Mouse (Mus musculus) heart, postnatal 36 days (tissue): ENCODE data around the gene Defb22. TPM values are rescaled to one million over a fixed set of nuclear protein-coding genes. Genes with fewer than 3 reads are reported as not detected.
A peak's percentile ranks its signal among the peaks of the same experiment; 100 is the strongest.

ENCODE experiments used
- DNase-seq, 2 experiments: peaks; one replicate each; pipeline ENCODE4 v3.0.0; 2021 to 2022
- intact Hi-C: fragments of 180-260 bp; cut with DNase I; formaldehyde crosslinking; loops from one replicate; pipeline ENCODE4 v1.15.1; 2025
- total RNA-seq, 2 experiments: library from RNA; stranded (reverse); gene quantifications; 2 replicates each; pipeline ENCODE4 v1.2.3; 2021

Gene Defb22
- total RNA-seq, result not detected

- DNase-seq, result no peak
- intact Hi-C loops, result no loop called here
Measured at GRCm38 (mm10) chr2:152490038-152490437, at the start of gene Defb22. TSS of gene Defb22 (minus strand) at chr2:152490138.

GRCm38 (mm10) chr2:152517981-152518380 lies 28.0 kb upstream of the Defb22 start, which contains the start of gene Defb28:
TSS of gene Defb28 (plus strand) at chr2:152518255.
- no peak for DNase-seq
- intact Hi-C loops, result no loop called here

DNA sequence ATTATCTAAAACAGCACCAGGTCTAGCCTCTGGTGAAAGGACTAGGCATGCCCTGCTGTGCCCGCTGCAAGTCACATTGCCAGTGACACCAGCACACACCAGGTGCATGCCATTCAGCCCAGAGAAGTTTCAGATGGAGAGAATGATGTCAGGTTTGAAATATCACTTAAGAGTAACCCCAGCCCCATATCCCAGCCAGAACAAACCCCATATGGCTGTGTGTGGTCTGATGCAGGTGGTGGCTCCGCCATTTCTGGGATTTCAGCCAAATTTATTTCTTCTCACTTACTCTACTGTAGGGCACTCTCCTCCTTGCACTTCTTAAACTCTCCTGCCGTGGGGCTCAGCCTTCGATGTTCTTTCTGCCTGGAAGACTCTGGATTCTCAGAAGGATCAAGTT lies 26.1 kb upstream of the Defb22 start:
- intact Hi-C loops, result no loop called here
- DNase-seq, result no peak

DNA sequence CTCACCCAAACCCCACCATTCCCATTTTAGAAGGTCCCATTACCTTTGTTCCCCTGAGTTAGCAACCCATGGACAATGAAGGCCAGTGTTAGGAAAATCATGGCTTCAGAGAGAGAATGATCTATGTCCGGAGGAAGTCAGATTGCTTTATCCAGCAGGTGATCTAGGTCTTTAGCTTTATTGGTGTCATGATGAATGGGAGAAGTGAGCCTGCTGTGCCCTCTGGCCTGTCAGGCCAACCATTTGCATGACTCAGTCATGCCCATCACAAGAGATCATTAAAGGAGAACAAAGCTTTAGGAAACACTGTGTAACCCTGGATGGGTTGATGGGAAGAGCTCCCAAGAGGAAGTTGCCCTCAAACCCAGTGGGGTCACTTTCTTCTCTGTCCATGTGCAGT lies 21.7 kb upstream of the Defb22 start, which contains the start of gene Defb26:
Defb26 (minus strand) TSS at position 101 of the 400 bp plus-strand sequence.
- intact Hi-C loops, result no loop called here
- DNase-seq, result no peak

GRCm38 (mm10) chr2:152503950-152504349 lies 14.0 kb upstream of the Defb22 start:
- DNase-seq, result no peak
- intact Hi-C loops, result no loop called here

DNA sequence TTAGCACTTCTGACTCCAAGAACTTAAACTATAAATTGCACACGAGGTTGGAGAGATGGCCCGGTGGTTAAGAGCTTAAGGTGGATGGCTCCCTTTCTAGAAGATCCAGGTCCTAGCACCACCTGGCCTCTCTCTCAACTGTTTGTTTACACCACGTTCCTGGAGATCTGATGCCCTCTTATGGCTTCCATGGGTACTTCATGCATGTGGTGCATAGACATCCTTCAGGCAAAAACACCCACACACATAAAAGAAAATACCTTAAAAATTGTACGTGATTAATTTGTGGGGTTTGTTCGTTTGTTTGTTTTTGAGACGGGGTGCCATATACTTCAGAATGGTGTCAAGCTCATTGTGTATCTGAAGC lies 10.9 kb upstream of the Defb22 start:
- DNase-seq, result no peak
- intact Hi-C loops, result no loop called here

GRCm38 (mm10) chr2:152500204-152500862 lies 10.4 kb upstream of the Defb22 start:
- intact Hi-C loops, result no loop called here

DNA sequence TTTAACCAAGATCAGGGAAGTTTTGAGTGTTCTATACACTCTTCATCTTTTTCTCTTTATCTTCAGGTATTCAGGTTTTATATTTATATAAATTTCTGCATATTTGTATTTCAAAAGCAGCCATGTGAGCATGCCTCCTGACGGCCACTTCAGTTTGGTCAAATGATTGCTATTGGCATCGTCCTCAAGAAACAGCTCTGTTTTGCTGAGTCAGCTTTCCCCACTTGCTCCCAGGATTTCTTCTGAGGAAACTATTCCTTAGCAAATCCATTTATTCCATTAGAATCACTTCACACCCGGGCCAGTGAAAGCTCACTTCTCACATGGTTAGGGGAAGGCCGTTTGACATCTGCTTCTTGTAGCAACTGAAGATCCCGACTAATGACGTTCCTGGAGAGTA lies 8.1 kb upstream of the Defb22 start:
- no peak for DNase-seq
- intact Hi-C loops, result no loop called here

More at GRCm38 (mm10) chr2:152500204-152500862, 10.4 kb upstream of the Defb22 start:
- DNase-seq, result no peak

- intact Hi-C loops, result no loop called here
- no peak for DNase-seq
Measured at GRCm38 (mm10) chr2:152493151-152493550, 3.2 kb upstream of the Defb22 start.

- intact Hi-C loops, result no loop called here
- no peak for DNase-seq
Measured at GRCm38 (mm10) chr2:152487024-152487423, 2.9 kb downstream of the Defb22 start.

GRCm38 (mm10) chr2:152481726-152482125 lies 8.2 kb downstream of the Defb22 start:
- no peak for DNase-seq
- intact Hi-C loops, result no loop called here

DNA sequence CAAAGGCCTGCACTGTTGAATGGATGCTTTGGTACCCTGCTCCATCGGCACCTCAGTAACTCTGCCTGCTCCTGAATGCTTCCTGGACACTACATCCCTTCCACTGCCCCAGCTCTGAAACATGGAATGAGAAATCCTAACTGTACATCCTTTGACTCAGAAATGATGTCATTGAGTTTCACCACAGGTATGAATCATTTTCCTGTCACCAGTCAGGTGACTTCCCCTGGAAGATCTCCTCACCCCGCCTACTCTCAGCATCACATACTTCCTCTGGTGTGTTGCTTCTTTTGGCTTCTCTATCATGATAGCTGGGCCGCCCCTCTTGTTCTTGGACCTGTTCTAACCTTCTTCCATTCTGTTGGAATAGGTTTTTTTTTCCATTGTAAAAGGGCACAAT lies 9.1 kb downstream of the Defb22 start:
- intact Hi-C loops, result no loop called here
- DNase-seq, result no peak

DNA sequence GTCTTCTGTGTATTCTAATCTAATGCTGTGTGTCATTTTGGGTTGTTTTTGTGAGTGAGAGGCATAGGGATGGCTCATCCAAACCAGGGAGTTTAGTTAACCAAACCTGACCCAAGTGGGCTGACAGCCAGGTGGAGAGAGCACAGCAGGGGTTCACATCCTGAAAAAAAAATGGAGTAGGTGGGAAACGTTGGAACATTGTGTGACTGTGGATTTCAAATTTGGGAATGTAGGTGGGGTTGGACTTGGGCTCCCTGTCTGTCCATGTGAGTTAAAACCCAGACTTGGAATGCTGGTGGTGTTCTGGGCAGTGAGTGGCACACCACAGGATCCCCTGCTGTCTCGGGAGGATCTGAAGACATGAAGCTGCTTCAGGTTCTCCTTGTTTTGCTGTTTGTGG lies 13.2 kb downstream of the Defb22 start, which contains the start of gene Defb20:
Defb20 (plus strand) TSS at position 301 of the 400 bp plus-strand sequence.
- intact Hi-C loops, result no loop called here
- no peak for DNase-seq

DNA sequence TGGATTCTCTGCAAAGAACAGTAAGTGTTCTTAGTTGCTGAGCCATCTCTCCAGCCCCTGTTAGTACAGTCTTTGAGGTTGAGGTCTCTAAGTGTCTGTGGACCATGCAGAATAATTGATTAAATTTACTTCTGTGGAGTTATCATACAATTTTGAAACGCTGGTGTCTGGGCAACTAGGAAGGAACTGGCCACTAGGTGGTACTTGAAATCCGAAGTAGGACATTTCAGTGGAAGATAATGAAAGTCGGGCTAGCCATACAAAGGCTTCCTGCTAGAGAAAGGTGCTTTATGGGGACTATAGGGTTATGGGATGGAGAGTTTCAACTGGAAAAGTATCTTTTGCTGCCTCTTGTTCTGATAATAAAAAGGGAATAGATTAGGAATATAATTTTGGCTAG lies 17.5 kb downstream of the Defb22 start:
- intact Hi-C loops, result loop anchor here (5.0 kb wide), 1 partner anchor 70 kb away; the partner anchor contains the start of gene Defb29
- DNase-seq, result no peak

DNA sequence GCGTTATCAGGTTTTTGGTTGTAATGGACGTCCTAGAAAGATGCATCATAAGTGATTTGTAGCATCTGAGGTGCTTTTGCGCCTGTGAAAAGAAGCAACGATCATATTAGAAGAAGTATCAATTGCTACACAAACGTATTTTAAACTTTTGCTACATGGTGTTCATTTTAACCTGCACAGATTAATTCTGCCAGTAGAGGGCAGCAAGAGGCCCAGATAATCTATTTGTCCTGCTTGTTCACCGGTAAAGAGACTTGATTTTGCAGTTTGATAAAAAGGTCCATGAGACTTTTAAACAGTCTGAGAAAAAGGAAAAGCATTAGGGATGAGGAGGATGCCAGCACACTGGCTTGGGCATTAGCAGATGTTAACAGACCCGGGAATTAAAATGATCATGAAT lies 19.0 kb downstream of the Defb22 start:
- peak; percentile 15 to 30 for DNase-seq
- intact Hi-C loops, result loop anchor here (5.0 kb wide), 1 partner anchor 71 kb away; the partner anchor contains the start of gene Defb29

- DNase-seq, result no peak
- intact Hi-C loops, result no loop called here
Measured at GRCm38 (mm10) chr2:152464570-152465150, 25.3 kb downstream of the Defb22 start, which contains the start of gene Defb23. TSS of gene Defb23 (minus strand) at chr2:152464620.

- DNase-seq, result no peak
- intact Hi-C loops, result no loop called here
Measured at GRCm38 (mm10) chr2:152459241-152459640, 30.7 kb downstream of the Defb22 start.

GRCm38 (mm10) chr2:152452101-152452781 lies 37.7 kb downstream of the Defb22 start:
- intact Hi-C loops, result loop anchor here (5.0 kb wide), 1 partner anchor 135 kb away; no protein-coding TSS in a partner anchor
- DNase-seq, result peak; percentile 31

DNA sequence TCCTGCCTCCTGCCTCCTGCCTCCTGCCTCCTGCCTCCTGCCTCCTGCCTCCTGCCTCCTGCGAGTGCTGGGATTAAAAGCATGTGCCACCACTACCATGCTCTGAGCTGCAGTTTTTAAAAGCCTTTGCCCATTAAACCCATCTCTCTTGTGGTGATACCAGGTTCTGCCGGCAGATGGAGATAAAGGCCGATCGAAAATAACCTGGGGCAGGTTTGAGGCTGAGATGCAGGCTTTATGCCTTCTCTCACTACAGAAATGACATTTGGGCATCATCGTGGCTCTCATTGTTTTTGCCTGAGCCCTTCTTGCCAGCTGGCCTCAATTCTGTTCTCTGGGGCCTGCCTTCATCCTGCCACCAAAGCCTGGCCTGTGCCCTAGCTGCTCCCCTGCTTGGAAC lies 39.7 kb downstream of the Defb22 start:
- intact Hi-C loops, result loop anchor here (5.0 kb wide), 1 partner anchor 137 kb away; no protein-coding TSS in a partner anchor
- DNase-seq, result peak; percentile 34 to 56

DNA sequence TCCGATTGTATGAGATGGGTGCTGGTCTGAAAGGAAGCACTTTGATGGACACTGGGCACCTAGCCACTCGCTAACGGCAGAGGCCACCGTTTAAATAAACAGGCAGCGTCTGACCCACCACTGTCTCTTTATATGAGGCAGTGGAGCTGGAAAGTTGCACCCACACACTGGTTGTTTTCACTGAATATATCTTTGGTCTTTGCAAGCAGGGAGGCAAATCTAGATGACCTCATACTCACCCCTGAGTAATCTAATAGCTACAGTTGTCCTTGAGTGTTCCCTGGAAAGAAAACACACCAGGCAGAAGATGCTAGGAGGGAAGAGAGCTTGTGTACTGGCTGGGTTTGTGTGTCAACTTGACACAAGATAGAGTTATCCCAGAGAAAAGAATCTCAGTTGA lies 42.5 kb downstream of the Defb22 start:
- DNase-seq, result no peak
- intact Hi-C loops, result no loop called here

- DNase-seq, result no peak
- intact Hi-C loops, result no loop called here
Measured at GRCm38 (mm10) chr2:152446642-152447041, 43.3 kb downstream of the Defb22 start.
